Mouse (Mus musculus) NIH3T3 (cell line): ENCODE measurements around the gene Ddit4.

Source experiments
- DNase-seq: peaks from one replicate; pipeline ENCODE4 v3.0.0-alpha.2; 2012; ENCODE audit warnings: low read depth

Gene Ddit4

GRCm38 (mm10) chr10:59916649-59917048, 35.0 kb downstream of the Ddit4 start:
- DNase-seq = no peak

GRCm38 (mm10) chr10:59916159-59916558, 35.5 kb downstream of the Ddit4 start:
- peak; percentile 88 for DNase-seq

GRCm38 (mm10) chr10:59915196-59915962, 36.3 kb downstream of the Ddit4 start:
- no peak for DNase-seq

GRCm38 (mm10) chr10:59911561-59912198, 40.0 kb downstream of the Ddit4 start:
- no peak for DNase-seq

- no peak for DNase-seq
These were observed 40.5 kb downstream of the Ddit4 start for GRCm38 (mm10) chr10:59911091-59911490.

- peak; percentile 99 for DNase-seq
These were observed 42.2 kb downstream of the Ddit4 start for GRCm38 (mm10) chr10:59909357-59909847.

GRCm38 (mm10) chr10:59908776-59909315, 42.8 kb downstream of the Ddit4 start:
- DNase-seq = peak; percentile 66

- DNase-seq = peak; percentile 94
These were observed 43.8 kb downstream of the Ddit4 start for GRCm38 (mm10) chr10:59907695-59908299.

GRCm38 (mm10) chr10:59907080-59907609, 44.5 kb downstream of the Ddit4 start:
- DNase-seq = no peak

GRCm38 (mm10) chr10:59903170-59903569, 48.5 kb downstream of the Ddit4 start:
- DNase-seq = peak; percentile 47

GRCm38 (mm10) chr10:59902606-59902990, 49.0 kb downstream of the Ddit4 start:
- no peak for DNase-seq

GRCm38 (mm10) chr10:59901986-59902605, 49.5 kb downstream of the Ddit4 start:
- DNase-seq = no peak

GRCm38 (mm10) chr10:59901463-59901862, 50.2 kb downstream of the Ddit4 start:
- no peak for DNase-seq

GRCm38 (mm10) chr10:59900939-59901338, 50.7 kb downstream of the Ddit4 start:
- DNase-seq = no peak

GRCm38 (mm10) chr10:59900174-59900435, 51.5 kb downstream of the Ddit4 start:
- DNase-seq = peak; percentile 58
